Mouse (Mus musculus): ENCODE results near the gene Sgsm2. TPM values are rescaled to one million over a fixed set of nuclear protein-coding genes. Genes with fewer than 3 reads are reported as not detected.

Sgsm2 gene
- polyA plus RNA-seq, 2 experiments, result 1.1 to 2.6 TPM

GRCm38 (mm10) chr11:74898517-74898827 lies 1.6 kb upstream of the Sgsm2 start:
- WGBS (ENCODE audit: insufficient replicate concordance), result 0% methylated on average over 7 of the region's 7 CpGs

GRCm38 (mm10) chr11:74897678-74898516 lies 1.0 kb upstream of the Sgsm2 start, which contains the start of gene Tsr1:
Gene Tsr1 (plus strand): TSS chr11:74898071.
- DNase-seq (ENCODE audit: low read depth in 3 of 3, low spot score in 3 of 3) (peak; percentile 79 to 86 (median 85)), ATAC-seq (ENCODE audit: insufficient read depth) (peak; percentile 79)
- WGBS (ENCODE audit: insufficient replicate concordance), result under 1% methylated on average over 54 of the region's 54 CpGs
- H3K27ac ChIP-seq, result peak within 1 kb of the TSS; percentile 66
- peaks cover 0 to 8% of the 10 kb centered on the region in 2 experiments; a peak in 3 of 4 replicates for H3K4me1 ChIP-seq (replicated peaks; ENCODE audit: control insufficient read depth in 2 of 2, insufficient read depth in 2 of 2, low read length in 1 of 2)
- H3K9me3 ChIP-seq (ENCODE audit: control insufficient read depth, low read length), result no peaks in the 10 kb centered on the region
- H3K36me3 ChIP-seq (replicated peaks; ENCODE audit: control insufficient read depth, insufficient read depth, low read depth), result peaks cover 33% of the 10 kb centered on the region
- TF ChIP-seq CTCF (IDR thresholded peaks at IDR 0.05; ENCODE audit: low read depth) (no peak; the same call in 1 of the 2 replicates), EP300 (IDR thresholded peaks at IDR 0.05; ENCODE audit: low read depth) (no peak)
- H3K9ac ChIP-seq (replicated peaks), result peak within 1 kb of the TSS; percentile 90
- peak within 1 kb of the TSS; percentile 73 for H3K4me2 ChIP-seq (ENCODE audit: low read depth)
- peak within 1 kb of the TSS; percentile 89 to 92 for H3K4me3 ChIP-seq (ENCODE audit: insufficient read depth in 1 of 2, low read depth in 2 of 2, low read length in 2 of 2)
- no peaks in the 10 kb centered on the region for H3K27me3 ChIP-seq (ENCODE audit: control insufficient read depth, insufficient read depth, low read length)

More at GRCm38 (mm10) chr11:74898517-74898827, 1.6 kb upstream of the Sgsm2 start:
- no peak for TF ChIP-seq CTCF (IDR thresholded peaks at IDR 0.05; ENCODE audit: low read depth)
- no peak for TF ChIP-seq EP300 (IDR thresholded peaks at IDR 0.05; ENCODE audit: low read depth)
- peaks cover 39% of the 10 kb centered on the region for H3K36me3 ChIP-seq (replicated peaks; ENCODE audit: control insufficient read depth, insufficient read depth, low read depth)
- peaks cover 0 to 8% of the 10 kb centered on the region in 2 experiments; a peak in 3 of 4 replicates for H3K4me1 ChIP-seq (replicated peaks; ENCODE audit: control insufficient read depth in 2 of 2, insufficient read depth in 2 of 2, low read length in 1 of 2)
- no peaks in the 10 kb centered on the region for H3K27me3 ChIP-seq (ENCODE audit: control insufficient read depth, insufficient read depth, low read length)
- no peaks in the 10 kb centered on the region for H3K9me3 ChIP-seq (ENCODE audit: control insufficient read depth, low read length)
- H3K27ac ChIP-seq, result peak overlapping the region; percentile 46
- ATAC-seq (ENCODE audit: insufficient read depth) (no peak), DNase-seq (ENCODE audit: low read depth in 3 of 3, low spot score in 3 of 3) (no peak)
- peak overlapping the region; percentile 73 for H3K4me2 ChIP-seq (ENCODE audit: low read depth)
- H3K9ac ChIP-seq (replicated peaks), result peak overlapping the region; percentile 90
- peak overlapping the region; percentile 89 to 92 for H3K4me3 ChIP-seq (ENCODE audit: insufficient read depth in 1 of 2, low read depth in 2 of 2, low read length in 2 of 2)

GRCm38 (mm10) chr11:74895980-74896900 lies 620 bp downstream of the Sgsm2 start:
- Histone ChIP-seq H3K27ac (peak overlapping the region; percentile 8; the same call in 1 of the 2 replicates), H3K9me3 (ENCODE audit: control insufficient read depth, low read length) (no peaks in the 10 kb centered on the region), H3K4me1 (replicated peaks; ENCODE audit: control insufficient read depth in 2 of 2, insufficient read depth in 2 of 2, low read length in 1 of 2) (peaks cover 0 to 7% of the 10 kb centered on the region in 2 experiments; a peak in 3 of 4 replicates), H3K27me3 (ENCODE audit: control insufficient read depth, insufficient read depth, low read length) (no peaks in the 10 kb centered on the region), H3K9ac (replicated peaks) (peak overlapping the region; percentile 90), H3K4me2 (ENCODE audit: low read depth) (peak overlapping the region; percentile 73), H3K36me3 (replicated peaks; ENCODE audit: control insufficient read depth, insufficient read depth, low read depth) (peaks cover 18% of the 10 kb centered on the region), H3K4me3 (ENCODE audit: insufficient read depth in 1 of 2, low read depth in 2 of 2, low read length in 2 of 2) (peak overlapping the region; percentile 89 to 92)
- DNase-seq (ENCODE audit: low read depth in 3 of 3, low spot score in 3 of 3), result peak in 2 of 3 experiments; percentile 25 to 44
- TF ChIP-seq CTCF (IDR thresholded peaks at IDR 0.05; ENCODE audit: low read depth) (peak; percentile 58), EP300 (IDR thresholded peaks at IDR 0.05; ENCODE audit: low read depth) (no peak)
- under 1% methylated on average over 52 of the region's 55 CpGs for WGBS (ENCODE audit: insufficient replicate concordance)
- ATAC-seq (ENCODE audit: insufficient read depth), result peak; percentile 57

DNA sequence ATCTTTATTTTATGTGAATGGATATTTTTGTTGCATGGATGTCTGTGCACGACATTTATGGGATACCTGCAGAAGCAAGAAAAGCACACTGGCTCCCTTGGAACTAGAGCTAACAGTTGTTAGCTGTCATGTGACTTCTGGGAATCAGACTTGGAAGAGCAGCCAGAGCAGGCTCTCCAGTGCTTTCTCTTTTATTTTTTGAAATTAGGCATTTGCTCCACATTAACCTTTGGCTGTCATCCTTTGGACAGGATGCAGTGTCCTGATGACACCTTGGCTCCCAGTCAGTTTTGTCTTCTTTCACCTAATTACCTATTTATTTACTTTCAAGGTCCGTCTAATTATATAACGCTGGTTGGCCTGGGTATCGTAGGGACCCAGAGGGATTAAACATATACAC lies 2.2 kb downstream of the Sgsm2 start:
- no peak overlapping the region for H3K27ac ChIP-seq
- H3K4me2 ChIP-seq (ENCODE audit: low read depth), result no peak overlapping the region
- 82% methylated on average over 4 of the region's 4 CpGs for WGBS (ENCODE audit: insufficient replicate concordance)
- H3K9ac ChIP-seq (replicated peaks), result no peak overlapping the region
- DNase-seq (ENCODE audit: low read depth in 3 of 3, low spot score in 3 of 3), result no peak
- no peaks in the 10 kb centered on the region for H3K27me3 ChIP-seq (ENCODE audit: control insufficient read depth, insufficient read depth, low read length)
- no peaks in the 10 kb centered on the region for H3K9me3 ChIP-seq (ENCODE audit: control insufficient read depth, low read length)
- H3K36me3 ChIP-seq (replicated peaks; ENCODE audit: control insufficient read depth, insufficient read depth, low read depth), result peaks cover 3% of the 10 kb centered on the region
- no peak for ATAC-seq (ENCODE audit: insufficient read depth)
- no peak overlapping the region for H3K4me3 ChIP-seq (ENCODE audit: insufficient read depth in 1 of 2, low read depth in 2 of 2, low read length in 2 of 2)
- no peak for TF ChIP-seq EP300 (IDR thresholded peaks at IDR 0.05; ENCODE audit: low read depth)
- TF ChIP-seq CTCF (IDR thresholded peaks at IDR 0.05; ENCODE audit: low read depth), result no peak
- peaks cover 0 to 2% of the 10 kb centered on the region in 2 experiments; a peak in 1 of 4 replicates for H3K4me1 ChIP-seq (replicated peaks; ENCODE audit: control insufficient read depth in 2 of 2, insufficient read depth in 2 of 2, low read length in 1 of 2)

Data from liver, embryonic 14.5 days (tissue).